Mouse (Mus musculus): ENCODE measurements around the gene Dok1.
A peak's percentile ranks its signal among the peaks of the same experiment; 100 is the strongest.

The Dok1 gene

DNA sequence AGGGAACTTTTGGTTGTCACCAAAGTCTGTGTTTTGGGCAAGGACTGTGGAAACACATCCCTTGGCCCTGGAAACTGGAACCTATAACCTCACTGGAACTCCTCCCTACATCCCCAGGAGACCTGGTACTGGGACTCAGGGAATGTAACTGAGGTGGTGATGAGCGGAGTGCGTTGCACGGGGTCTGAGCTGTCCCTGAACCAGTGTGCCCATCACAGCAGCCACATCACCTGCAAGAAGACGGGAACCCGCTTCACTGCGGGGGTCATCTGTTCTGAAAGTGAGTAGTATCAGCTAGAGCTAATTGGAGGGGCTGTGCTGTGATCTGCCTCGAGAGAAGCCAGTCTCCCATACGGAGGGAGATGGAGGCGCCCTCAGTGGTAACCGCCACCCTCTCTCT lies 16.1 kb upstream of the Dok1 start:
- DNase-seq (ENCODE audit: low spot score) = no peak

DNA sequence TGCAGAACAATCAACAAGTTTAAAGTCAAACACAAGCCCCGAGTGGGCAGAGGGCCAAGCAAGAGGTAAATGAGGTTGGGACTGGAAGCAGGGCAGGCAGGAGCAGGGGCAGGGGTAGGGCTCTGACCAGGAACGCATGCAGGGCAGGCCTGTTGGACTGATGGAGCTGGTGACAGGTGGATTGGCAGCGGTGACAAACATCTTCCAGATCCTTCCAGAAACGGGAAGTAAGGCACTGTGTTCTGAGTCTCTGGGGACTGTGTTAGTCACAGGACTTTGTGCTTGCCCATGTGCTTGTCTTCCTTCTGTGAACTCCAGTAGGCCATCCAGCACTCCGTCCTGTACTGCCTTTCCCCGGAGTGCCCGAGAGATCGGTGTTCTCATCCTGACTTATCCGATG lies 11.5 kb upstream of the Dok1 start:
- no peak for DNase-seq (ENCODE audit: low spot score)

DNA sequence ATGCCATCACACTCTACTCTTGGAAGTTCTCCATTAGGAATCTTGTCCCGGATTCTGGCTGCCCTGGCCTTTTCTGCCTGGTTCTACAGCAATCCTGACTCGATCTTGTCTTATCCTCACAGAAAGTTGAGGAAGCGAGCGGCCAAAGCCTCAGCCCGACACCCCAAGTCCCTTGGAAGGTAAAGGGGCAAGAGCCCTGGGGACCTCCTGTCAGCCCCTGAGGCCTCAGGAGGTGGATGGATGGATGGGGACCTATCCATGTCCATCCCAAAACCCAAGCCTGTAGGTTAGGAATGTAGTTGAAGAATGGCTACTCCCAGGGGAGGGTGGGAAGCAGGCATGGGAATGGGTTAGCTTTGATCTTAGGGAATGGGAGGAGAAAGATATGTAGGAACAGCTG lies 10.7 kb upstream of the Dok1 start:
- DNase-seq (ENCODE audit: low spot score) = no peak

DNA sequence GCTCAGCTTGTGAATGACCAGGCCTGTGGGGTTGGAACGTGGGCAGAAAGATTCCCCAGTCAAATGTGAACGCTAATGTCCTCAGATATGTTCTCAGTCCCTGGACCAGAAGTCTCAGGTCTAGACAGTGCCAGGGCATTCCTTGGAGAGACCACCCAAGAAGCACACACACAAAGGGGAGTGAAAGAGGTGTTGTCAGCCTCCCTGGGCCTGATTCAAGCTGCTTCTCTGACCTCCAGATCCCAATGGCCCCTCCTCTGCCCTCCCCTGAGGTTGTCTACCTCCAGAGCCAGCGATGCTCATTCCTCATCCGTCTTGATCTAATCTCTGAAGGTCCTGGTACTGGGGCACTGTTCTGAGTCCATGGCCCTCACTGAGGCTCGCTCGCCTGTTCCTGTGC lies 10.3 kb upstream of the Dok1 start:
- no peak for DNase-seq (ENCODE audit: low spot score)

DNA sequence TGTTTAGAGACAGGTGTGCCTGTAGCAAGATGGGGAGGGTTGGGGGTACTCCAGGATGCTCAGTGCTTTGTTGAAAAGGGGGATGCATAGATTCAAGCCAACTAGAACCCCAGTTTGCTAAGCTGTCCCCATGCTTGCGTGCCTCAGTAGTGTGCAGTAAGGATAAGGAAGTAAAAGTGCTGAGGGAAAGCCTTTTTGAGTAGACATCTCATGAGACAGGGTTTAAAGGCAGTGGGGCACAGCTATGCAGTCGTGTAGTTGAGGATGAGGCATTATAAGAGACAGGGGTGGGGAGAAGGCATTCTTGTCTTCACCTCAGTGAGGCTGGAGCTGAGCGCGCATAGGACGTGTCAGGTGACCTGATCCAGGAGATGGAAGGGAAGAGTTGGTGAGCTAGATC lies 7.3 kb upstream of the Dok1 start:
- no peak for DNase-seq (ENCODE audit: low spot score)

DNA sequence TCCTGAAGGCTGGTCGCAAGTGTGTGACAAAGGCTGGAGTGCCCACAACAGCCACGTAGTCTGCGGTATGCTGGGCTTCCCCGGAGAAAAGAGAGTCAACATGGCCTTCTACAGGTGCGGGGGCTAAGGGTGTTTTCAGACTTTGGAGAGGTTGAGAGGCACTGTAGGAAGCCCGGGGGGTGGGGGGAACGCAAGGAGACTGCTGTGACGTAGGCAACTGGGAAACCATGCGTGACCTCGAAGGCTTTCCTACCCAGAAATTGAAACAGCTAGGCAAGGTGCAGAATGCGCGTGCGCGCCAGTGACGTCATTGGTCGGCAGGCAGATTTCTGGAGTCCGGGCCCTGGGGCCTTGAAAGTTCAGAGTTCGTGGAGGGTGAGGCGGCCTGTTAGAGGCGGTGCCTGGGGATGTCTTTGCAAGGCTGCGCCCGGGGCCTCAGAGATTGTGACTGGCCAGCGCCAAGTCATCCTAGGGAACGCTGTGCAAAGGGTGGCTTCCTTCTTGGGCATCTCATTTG lies 5.3 kb upstream of the Dok1 start:
- peak; percentile 86 for DNase-seq (ENCODE audit: low spot score)

DNA sequence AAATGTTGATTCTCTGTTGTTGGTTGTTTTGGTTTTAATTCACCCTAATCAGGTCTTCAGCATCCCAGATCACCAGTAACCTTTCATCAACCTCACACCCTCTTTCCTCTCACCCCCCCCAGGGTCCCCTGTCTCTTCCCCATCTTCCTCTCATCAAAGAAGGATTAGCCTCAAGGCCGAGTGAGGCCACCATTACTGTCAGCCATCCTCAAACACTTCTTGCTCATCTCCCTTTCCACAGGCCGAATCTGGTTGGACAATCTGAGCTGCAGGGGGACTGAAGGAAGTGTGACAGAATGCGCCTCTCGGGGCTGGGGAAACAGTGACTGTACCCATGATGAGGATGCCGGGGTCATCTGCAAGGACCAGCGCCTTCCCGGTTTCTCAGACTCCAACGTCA lies 3.9 kb upstream of the Dok1 start:
- DNase-seq (ENCODE audit: low spot score) = no peak

DNA sequence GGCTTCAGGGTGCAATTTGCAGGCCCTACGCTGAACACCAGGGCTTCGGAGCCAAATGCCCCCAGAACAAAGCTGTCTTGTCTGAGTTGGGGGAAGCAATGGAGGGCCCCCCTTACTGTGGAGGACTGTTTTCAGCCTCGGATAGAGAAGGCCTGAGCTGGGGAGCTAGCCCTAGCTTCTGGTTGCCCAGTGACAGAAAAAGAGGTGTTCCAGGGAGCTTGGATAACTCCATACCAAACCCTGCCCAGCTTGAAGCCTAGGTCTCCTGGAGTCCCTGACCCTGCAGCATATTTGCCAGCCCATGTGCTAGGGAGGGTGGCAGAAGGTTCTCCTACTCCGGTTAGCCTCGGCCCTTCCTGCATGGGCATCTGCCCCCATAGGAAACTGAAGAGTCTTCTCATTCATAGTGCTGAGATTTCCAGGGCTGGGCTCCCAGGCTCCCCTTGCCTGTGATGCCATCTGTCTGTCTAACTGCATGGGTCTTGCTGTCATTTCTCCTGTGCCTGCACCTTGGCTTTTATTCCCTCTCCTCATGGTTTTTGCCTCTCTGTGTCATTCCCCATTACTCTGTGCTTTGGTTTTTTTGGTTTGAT lies 1.3 kb upstream of the Dok1 start:
- no peak for DNase-seq (ENCODE audit: low spot score)

DNA sequence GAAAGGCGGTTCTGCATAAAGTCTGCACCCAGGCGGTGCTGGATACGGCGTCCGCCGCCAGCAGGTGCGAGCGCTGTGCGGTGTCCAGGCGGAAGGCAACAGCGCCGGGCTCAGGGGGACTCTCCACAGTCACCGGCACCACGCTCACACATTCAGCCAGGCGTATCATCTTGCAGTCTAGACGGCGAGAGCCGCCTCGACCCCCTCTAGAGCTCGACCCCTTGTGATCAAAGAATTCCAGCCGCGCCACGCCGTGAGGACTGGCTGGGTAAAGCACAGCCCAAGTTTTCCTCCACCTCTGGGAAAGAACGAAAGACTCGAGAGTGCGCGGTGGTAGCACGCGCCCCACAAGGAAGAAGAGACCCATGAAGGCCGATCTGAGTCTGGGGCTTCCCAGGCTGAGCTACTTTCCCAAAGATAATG lies 491 bp downstream of the Dok1 start:
- no peak for DNase-seq (ENCODE audit: low spot score)

DNA sequence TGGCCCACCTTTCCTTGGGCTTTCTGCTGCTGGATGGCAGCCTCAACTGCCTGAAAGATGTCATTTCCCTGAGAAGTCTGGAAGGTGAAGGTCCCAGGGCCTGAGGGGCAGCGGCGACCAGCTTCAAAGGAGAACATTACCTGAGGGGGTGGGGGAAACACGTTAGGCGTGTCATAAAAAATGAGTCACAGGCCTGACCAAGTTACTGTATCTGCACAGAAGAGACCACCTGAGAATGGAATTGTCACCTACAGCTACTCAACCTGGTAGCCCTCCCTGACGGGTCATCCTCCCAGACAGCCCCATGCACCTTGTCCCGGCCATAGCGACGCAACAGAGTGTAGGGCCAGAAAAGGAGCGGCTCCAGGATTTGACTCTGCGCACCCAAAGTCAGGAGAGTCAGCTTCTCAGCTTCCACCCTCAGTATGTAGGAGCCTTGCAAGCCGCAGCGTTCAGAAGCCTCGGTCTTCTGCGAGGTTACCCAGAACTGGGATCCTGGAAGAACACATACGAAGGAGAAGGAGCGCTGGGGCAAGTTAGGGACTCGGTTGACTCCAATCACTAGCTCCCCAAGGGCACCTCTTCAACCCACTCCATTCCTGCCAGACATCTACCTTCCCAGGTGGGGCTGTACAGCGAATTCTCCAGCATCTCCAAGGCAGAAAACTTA lies 1.2 kb downstream of the Dok1 start:
- no peak for DNase-seq (ENCODE audit: low spot score)

DNA sequence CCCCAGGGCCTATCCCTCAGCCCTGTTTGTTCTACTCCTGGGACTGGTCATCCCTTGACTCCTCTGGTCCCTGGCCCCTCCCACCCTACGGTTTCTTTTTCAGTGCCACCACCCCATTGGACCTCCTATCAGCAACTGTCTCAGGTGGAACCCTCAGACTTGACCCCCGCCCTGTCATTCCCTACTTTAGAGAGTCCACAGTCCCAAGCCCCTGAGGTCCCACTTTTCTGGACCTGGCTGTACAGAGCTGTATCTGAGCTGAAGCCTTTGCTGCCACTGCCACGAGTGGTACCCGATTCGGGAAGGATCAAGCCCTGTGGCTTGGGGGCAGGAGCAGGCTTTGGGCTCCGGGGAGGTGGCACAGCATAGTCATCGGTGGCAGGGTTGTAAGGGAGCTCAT lies 2.2 kb downstream of the Dok1 start:
- no peak for DNase-seq (ENCODE audit: low spot score)

DNA sequence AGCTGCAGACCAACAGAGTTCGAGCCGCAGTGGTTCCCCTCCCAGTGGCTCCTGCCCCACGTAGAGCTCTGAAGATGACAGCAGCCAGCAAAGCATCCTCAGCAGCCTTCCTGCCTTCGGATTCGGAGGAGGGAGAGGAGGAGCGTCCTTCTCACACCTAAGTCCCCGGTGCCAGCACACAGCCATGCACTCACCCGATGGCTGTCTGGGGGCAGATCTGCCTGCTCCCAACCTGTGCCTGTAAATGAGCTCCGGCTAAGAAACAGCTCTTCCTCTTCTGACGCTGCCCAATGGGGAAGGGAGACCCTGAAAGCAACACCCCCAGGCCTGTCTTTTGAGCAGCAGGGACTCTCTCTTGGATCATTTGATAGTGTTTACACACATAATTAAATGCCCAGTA lies 3.5 kb downstream of the Dok1 start:
- no peak for DNase-seq (ENCODE audit: low spot score)

DNA sequence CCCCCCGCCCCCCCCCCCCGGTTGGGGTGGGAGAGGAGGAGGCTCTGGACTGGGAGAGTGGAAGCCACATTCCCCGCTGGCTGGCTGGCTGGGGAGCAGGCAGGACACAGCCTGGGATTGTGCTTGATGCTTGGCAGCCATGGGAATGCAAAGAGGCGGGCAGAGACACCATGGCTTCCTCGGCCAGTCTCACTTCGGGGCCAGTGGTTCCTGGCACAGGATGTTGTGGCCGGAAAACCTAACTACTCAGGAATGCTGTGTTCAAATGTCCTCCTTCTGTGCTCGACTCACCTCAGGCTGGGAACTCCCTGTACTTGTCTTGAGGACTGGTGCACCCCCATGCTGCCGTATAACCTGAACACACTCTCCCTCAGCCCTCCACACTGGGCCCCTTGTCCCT lies 5.6 kb downstream of the Dok1 start:
- DNase-seq (ENCODE audit: low spot score) = no peak

DNA sequence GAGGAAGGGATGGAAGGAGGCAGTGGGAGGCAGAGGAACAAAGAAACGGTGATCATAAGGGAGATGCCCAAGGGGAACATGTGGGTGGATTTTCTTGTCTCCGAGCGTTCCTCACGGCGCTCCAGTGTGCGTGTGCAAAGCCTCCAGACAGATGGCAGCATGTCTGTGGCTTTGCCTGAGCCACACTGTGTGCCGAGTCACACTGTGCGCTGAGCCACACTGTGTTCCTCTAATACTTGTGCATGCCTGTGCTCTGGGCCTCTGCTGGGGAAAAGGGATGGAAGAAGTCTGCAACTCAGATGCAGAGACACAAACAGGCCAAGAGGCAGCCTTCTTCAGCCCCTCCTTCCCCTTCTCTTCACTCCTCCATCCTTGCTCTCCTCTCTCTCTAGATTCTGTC lies 6.0 kb downstream of the Dok1 start:
- DNase-seq (ENCODE audit: low spot score) = no peak

DNA sequence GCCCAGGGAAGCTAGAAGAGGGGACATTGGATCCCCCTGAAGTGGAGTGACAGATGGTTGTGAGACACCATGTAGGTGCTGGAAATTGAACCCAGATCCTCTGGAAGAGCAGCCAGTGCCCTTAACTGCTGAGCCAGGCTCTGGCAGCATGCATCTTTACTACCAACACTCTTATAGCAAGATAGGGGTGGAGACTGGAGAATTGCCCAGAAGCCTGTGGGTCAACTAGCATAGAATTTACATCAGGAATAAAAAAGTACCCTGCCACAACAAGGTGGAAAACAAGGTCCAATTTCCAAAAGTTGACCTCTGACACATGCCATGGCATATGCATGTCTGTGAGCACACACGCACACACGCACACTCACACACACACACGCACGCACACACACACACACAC lies 8.1 kb downstream of the Dok1 start:
- no peak for DNase-seq (ENCODE audit: low spot score)

DNA sequence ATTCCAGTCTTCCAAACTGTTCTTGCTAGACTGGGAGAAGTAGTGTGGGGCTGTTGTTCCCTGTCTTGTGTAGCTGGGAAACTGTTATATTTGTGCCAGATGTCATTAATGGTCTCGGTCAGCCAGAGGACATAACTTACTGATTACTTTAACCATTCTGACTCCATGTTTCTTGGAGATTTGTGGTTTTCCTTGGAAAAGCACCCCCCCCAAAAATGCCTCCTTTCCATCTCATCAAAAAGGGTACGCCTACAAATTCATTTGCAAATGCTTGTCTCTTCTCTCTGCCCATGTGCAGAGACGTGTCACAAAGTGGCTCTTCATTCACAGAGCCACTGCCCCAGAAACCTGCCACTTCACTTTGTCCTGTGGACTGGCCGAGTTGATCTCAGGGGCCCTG lies 8.8 kb downstream of the Dok1 start:
- DNase-seq (ENCODE audit: low spot score) = no peak

DNA sequence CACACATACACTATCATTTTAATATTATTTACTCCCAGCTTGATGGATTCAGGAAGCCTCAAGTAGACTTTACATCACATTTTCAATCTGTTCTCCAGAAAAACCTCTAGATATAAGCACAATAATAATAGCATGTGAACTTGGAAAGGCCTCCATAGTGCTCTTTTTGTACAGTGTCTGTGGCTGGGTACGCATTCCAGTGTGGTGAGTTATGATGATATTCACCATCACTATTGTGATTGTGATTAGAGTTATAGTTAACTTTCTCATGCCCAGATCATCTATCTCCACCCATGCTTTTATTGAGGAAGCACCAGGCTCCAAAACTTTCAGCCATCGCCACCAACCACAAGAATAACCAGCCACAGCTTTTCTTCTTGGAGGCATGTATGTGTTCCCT lies 9.5 kb downstream of the Dok1 start:
- no peak for DNase-seq (ENCODE audit: low spot score)

DNA sequence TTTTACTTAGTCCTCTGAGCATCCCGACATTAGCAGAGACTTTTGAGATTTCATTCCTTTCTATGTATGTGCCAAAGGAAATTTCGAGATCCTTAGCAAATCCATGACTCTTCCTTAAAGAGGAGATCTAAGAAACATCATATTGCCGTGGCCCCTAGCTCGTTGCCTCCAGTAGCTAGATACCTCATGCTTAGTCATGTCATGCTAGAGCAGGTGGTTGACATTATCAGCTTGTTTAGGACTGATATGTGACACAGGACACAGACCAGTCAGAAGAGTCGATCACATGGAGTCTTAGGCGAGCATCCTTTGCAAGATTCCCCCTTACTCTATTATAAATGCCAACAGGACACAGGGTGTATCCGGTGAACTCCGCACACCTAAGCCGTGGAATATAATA lies 10.3 kb downstream of the Dok1 start:
- no peak for DNase-seq (ENCODE audit: low spot score)

DNA sequence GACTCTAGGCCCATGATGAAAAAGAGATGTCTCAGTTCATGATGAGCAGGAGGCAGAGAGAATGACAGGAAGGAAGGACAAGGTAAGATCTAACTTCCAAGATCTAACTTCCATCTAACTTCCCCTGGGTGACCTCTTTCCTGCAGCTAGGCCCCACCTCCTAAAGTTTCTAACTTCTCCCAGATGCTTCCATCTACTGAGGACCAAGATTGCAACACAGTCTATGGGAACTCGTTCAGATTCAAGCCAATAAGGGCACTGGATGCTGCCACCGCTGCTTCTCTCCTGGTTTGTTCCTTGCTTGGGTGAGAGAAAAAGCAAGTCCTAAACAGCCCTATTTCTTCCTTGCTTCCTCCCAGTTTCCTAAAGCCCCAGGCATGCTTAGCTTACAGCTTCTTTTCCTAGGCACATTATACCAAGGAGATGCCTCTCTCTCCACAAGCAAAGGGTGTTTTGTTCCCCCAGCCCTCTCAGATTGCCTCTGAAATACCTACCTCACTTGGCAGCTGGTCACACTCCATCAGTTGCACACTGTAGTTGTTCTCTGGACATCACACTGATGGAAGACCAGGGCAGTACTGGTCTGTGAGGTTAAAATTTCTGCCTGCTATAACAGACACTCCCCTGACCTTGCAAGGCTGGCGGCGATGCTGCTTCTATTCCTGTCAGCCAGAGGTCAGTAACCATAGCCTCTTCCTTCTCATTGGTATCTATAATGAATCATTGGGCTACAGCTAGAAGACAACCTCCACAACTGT lies 12.3 kb downstream of the Dok1 start:
- no peak for DNase-seq (ENCODE audit: low spot score)

DNA sequence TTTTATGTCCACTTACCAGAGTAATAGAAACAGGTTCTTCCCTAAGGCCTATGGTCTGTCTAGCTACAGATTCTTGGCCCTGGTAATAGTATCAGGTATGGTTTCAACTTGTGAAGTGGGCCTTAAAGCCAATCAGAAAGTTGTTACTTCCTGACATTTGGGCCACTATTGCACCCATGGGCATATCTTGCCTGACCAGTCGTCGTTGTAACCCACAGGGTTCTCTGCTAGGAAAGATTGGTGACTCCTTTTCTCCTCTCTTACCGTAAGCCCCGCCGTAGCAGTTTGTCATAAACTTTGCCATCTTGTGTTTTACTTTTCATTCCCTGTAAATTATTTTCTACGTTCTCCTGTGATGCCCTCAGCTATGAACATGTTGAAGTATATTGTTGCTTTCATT lies 13.2 kb downstream of the Dok1 start:
- no peak for DNase-seq (ENCODE audit: low spot score)

DNA sequence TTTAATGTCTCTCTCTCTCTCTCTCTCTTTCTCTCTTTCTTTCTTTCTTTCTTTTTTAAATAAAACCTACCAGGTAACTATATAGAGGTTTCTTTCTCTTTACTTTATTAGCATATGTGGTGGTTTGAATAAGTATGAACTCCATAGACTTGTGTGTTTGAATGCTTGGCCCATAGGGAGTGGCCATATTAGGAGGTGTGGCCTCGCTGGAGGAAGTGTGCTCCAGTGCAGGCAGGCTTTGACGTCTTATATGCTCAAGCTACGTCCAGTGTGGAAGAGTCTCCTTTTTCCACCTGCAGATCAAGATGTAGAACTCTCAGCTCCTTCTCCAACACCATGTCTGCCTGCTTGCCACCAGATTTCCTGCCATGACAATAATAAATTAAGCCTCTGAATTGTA lies 14.2 kb downstream of the Dok1 start:
- DNase-seq (ENCODE audit: low spot score) = no peak

DNA sequence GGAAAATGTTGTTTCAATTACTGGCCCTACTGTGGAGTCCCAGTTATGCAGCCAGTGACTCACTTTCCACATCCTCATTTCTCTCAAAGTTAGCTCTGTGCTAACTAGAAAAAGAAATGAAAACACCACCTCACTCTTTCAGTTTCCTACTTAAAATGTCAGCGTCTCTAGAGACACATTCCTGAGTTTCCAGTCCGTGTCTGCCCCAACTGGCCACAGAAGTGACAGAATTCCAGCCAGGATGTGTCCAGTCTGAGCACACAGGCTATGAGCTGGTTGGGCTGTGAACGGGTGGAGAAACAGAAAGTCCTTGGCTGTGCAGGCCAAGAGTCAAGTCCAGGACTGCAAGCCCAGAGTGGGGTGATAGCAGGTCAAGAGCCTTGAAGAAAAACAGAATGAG lies 16.1 kb downstream of the Dok1 start:
- peak; percentile 47 for DNase-seq (ENCODE audit: low spot score)

DNA sequence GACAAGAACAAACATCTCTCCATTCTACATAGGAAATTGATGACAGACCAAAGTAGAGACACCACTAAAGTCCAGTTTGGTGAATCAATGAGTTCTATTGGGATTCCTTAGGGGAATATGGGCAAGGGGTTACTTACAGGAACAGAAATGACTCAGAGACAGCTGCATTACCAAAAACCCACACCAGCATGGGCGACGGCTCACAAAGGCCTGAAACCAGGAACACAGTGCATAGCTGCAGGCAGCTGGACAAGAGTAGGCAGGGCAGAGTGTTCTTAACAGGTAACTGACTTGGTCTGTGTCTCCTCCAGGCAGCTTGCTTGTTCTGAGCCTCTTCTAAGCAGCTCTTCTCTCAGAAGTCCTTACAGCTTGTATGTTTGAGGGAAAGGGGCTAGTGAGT lies 17.5 kb downstream of the Dok1 start:
- no peak for DNase-seq (ENCODE audit: low spot score)

Measured in testis, postnatal 14 days (tissue).